Mouse (Mus musculus) MEL (cell line): Measurements from ENCODE around the gene Apoa5.

Source experiments
- CHD2 ChIP-seq: IDR thresholded peaks from 2 replicates; pipeline ENCODE4 v1.6.1; 2011; ENCODE audit warnings: low read length, improper control_type of control experiment
- CTCF ChIP-seq, 3 experiments: IDR thresholded peaks in 2 of 3; conservative IDR thresholded peaks in 1 of 3; 2 replicates each; pipeline ENCODE4 v1.5.1; 2011 to 2012; ENCODE audit warnings: low read length in 3 of 3, low read depth in 2 of 3, mild to moderate bottlenecking in 2 of 3, improper control_type of control experiment in 1 of 3, inconsistent platforms in 1 of 3, mixed read lengths in 1 of 3, moderate library complexity in 1 of 3; ENCODE audit not compliant: control insufficient read depth in 1 of 3, insufficient read depth in 1 of 3, poor library complexity in 1 of 3, severe bottlenecking in 1 of 3
- EP300 ChIP-seq, 2 experiments: IDR thresholded peaks; 2 replicates each; pipeline ENCODE4 v1.6.1; 2011; ENCODE audit warnings: improper control_type of control experiment in 2 of 2, low read length in 2 of 2, low read depth in 1 of 2, mild to moderate bottlenecking in 1 of 2
- GABPA ChIP-seq: IDR thresholded peaks from 2 replicates; pipeline ENCODE4 v1.6.1; 2012; ENCODE audit warnings: low read depth, mild to moderate bottlenecking, inconsistent platforms, low read length, improper control_type of control experiment, moderate library complexity
- MAFK ChIP-seq: IDR thresholded peaks from 2 replicates; pipeline ENCODE4 v1.6.1; 2011; ENCODE audit warnings: low read depth, mild to moderate bottlenecking, low read length, improper control_type of control experiment, borderline replicate concordance
- NRF1 ChIP-seq: IDR thresholded peaks from 2 replicates; pipeline ENCODE4 v1.6.1; 2014; ENCODE audit warnings: low read depth, mild to moderate bottlenecking, inconsistent platforms, low read length, improper control_type of control experiment, moderate library complexity; ENCODE audit not compliant: poor library complexity, insufficient read depth, severe bottlenecking
- POLR2A ChIP-seq, 2 experiments: IDR thresholded peaks; 2 replicates each; pipeline ENCODE4 v1.6.1; 2011 to 2012; ENCODE audit warnings: low read length in 2 of 2, mild to moderate bottlenecking in 2 of 2, control low read depth in 1 of 2, improper control_type of control experiment in 1 of 2, low read depth in 1 of 2, moderate library complexity in 1 of 2; ENCODE audit not compliant: control insufficient read depth in 1 of 2, insufficient read depth in 1 of 2, poor library complexity in 1 of 2
- RAD21 ChIP-seq: IDR thresholded peaks from 2 replicates; pipeline ENCODE4 v1.6.1; 2011; ENCODE audit warnings: mild to moderate bottlenecking, low read depth, low read length, improper control_type of control experiment
- TBP ChIP-seq: IDR thresholded peaks from 2 replicates; pipeline ENCODE4 v1.8.0; 2011; ENCODE audit warnings: low read depth, low read length, improper control_type of control experiment
- TCF12 ChIP-seq: IDR thresholded peaks from 2 replicates; pipeline ENCODE4 v1.6.1; 2014; ENCODE audit warnings: low read depth, mild to moderate bottlenecking, inconsistent platforms, low read length, improper control_type of control experiment, moderate library complexity
- UBTF ChIP-seq: IDR thresholded peaks from 2 replicates; pipeline ENCODE4 v1.6.1; 2012; ENCODE audit warnings: low read depth, mild to moderate bottlenecking, inconsistent platforms, low read length, improper control_type of control experiment, moderate library complexity, borderline replicate concordance; ENCODE audit not compliant: insufficient read depth
- USF1 ChIP-seq: IDR thresholded peaks from 2 replicates; pipeline ENCODE4 v1.6.1; 2014; ENCODE audit warnings: low read depth, mild to moderate bottlenecking, inconsistent platforms, low read length, improper control_type of control experiment, moderate library complexity

- TF ChIP-seq CTCF (IDR thresholded peaks at IDR 0.05 in 2 of 3, conservative IDR thresholded peaks at IDR 0.05 in 1 of 3; ENCODE audit: control insufficient read depth in 1 of 3, insufficient read depth in 1 of 3, low read depth in 2 of 3, low read length in 3 of 3, poor library complexity in 1 of 3, severe bottlenecking in 1 of 3), result no peak
- TF ChIP-seq NRF1, result no peak
- no peak for TF ChIP-seq EP300 (IDR thresholded peaks at IDR 0.05; ENCODE audit: low read depth in 1 of 2, low read length in 2 of 2)
- no peak for TF ChIP-seq MAFK
- no peak for TF ChIP-seq CHD2
- no peak for TF ChIP-seq POLR2A (IDR thresholded peaks at IDR 0.05; ENCODE audit: control insufficient read depth in 1 of 2, insufficient read depth in 1 of 2, low read depth in 1 of 2, low read length in 2 of 2, poor library complexity in 1 of 2)
- TF ChIP-seq UBTF, result no peak
- 0 out of 2 replicates have a peak, but pooled peaks have one; percentile 36 for TF ChIP-seq TBP
- TF ChIP-seq RAD21, result no peak
- TF ChIP-seq USF1, result no peak
- TF ChIP-seq TCF12, result no peak
- TF ChIP-seq GABPA, result no peak
These were observed 6.1 kb downstream of the Apoa5 start for GRCm38 (mm10) chr9:46274494-46274893.
